Mouse (Mus musculus) cerebellum, adult 18-20 months (tissue): Measurements from ENCODE around the gene Gm3880.
"Not testable (repeated sequence)": the region's sequence is repeated elsewhere in the genome, so short reads cannot be mapped to it uniquely, and the experiment has no call there.

ENCODE experiments used
- DNase-seq, 2 experiments: peaks; one replicate each; pipeline ENCODE4 v3.0.0; 2021

Gene Gm3880

GRCm38 (mm10) chrX:102686872-102687271, at the start of gene Gm3880:
Gene Gm3880, minus strand, starts transcription at chrX:102686972.
- DNase-seq, result not testable (repeated sequence)

- not testable (repeated sequence) for DNase-seq
Observed at GRCm38 (mm10) chrX:102724226-102724625, 37.5 kb upstream of the Gm3880 start.

- DNase-seq, result not testable (repeated sequence)
Observed at GRCm38 (mm10) chrX:102707535-102707934, 20.8 kb upstream of the Gm3880 start, which contains the start of the genes Gm9112 and Dmrtc1b. Gene Gm9112, minus strand, starts transcription at chrX:102707635. Gene Dmrtc1b, plus strand, starts transcription at chrX:102707865.

- not testable (repeated sequence) for DNase-seq
Observed at GRCm38 (mm10) chrX:102700636-102701035, 13.9 kb upstream of the Gm3880 start.

GRCm38 (mm10) chrX:102689252-102689651, 2.5 kb upstream of the Gm3880 start:
- DNase-seq, result peak; percentile 3 to 22

GRCm38 (mm10) chrX:102684706-102685105, 2.1 kb downstream of the Gm3880 start:
- DNase-seq, result not testable (repeated sequence)

- no peak for DNase-seq
Observed at GRCm38 (mm10) chrX:102666641-102667040, 20.1 kb downstream of the Gm3880 start.

GRCm38 (mm10) chrX:102660712-102661111, 26.1 kb downstream of the Gm3880 start:
- peak in 1 of 2 experiments; percentile 13 for DNase-seq

- DNase-seq, result no peak
Observed at GRCm38 (mm10) chrX:102645691-102646090, 41.1 kb downstream of the Gm3880 start.

GRCm38 (mm10) chrX:102645146-102645545, 41.6 kb downstream of the Gm3880 start:
- no peak for DNase-seq

- DNase-seq, result peak in 1 of 2 experiments; percentile 11
Observed at GRCm38 (mm10) chrX:102644573-102644951, 42.2 kb downstream of the Gm3880 start.

GRCm38 (mm10) chrX:102643823-102644572, 42.8 kb downstream of the Gm3880 start, which contains the start of gene Phka1:
Gene Phka1, minus strand, starts transcription at chrX:102644246.
- peak; percentile 66 to 75 for DNase-seq
